Comparison of ENCODE assay signal across 8 mouse cellular contexts in the genomic region with DNA sequence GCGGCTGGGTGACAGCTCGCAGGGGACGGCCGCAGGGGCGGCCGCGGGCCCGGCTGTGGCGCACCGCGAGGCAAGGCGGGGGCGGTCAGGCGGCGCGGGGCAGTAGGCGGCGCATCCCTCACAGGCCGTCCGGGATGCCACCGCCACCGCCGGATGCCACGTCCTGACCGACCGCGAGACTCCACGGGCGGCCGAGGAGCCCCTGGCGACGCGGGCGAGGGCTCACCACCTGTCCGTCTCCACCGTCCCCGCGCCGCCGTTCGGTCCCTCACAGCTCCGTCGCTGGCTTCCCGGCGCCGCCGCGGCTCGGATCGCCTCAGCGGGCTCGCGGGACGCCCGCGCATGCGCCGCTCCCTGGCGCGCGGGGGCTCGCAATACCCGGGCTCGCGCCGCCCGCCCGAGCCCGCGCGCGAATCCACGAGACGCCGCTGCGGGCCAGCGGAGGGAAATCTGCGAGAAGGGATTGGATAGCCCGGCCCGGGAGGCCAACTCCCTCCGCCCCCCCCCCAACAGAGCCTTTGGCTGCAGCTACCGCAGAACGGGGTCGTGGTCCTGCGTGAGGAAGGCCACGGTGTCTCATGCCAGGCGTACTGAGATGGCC. TPM values are rescaled to one million over a fixed set of nuclear protein-coding genes. Genes with fewer than 3 reads are reported as not detected.
A peak's percentile ranks its signal among the peaks of the same experiment; 100 is the strongest.
DNase-seq lines count a peak whose midpoint lies in the region; ATAC-seq and TF ChIP-seq lines count a peak whose summit lies in the region.

Gene Dock3 (minus strand): TSS at position 371 of the 601 bp plus-strand sequence.

- H3K36me3 ChIP-seq in hindbrain, embryonic 14.5 days (replicated peaks; ENCODE audit: control insufficient read depth, insufficient read depth): no peaks in the 10 kb centered on the region
- no peaks in the 10 kb centered on the region for H3K36me3 ChIP-seq in small intestine, adult 2 months (ENCODE audit: control insufficient read depth, insufficient read depth, low read length)

- peak; percentile 95 for DNase-seq in heart, adult 11 months
- no peak for DNase-seq in heart, postnatal 25 days (ENCODE audit: low spot score)
- DNase-seq in cerebellum, postnatal 10 days: peak; percentile 89 to 91
- peak; percentile 57 to 72 for DNase-seq in frontal cortex, postnatal 14 days (ENCODE audit: low spot score in 2 of 2)
- DNase-seq in hindbrain, embryonic 14.5 days (ENCODE audit: low spot score): peak; percentile 91
- DNase-seq in left cerebral cortex, postnatal 14 days (ENCODE audit: low spot score in 2 of 2): peak; percentile 79 to 84

- under 1% methylated on average over 70 of the region's 87 CpGs for WGBS in hindbrain, embryonic 14.5 days
- under 1% methylated on average over 85 of the region's 87 CpGs for WGBS in small intestine, adult 2 months

- no peaks in the 10 kb centered on the region for H3K9me3 ChIP-seq in hindbrain, embryonic 14.5 days (ENCODE audit: control insufficient read depth, low read length)

- intact Hi-C loops in heart, postnatal 25 days (cut with DNase I): no loop called here
- intact Hi-C loops in left cerebral cortex, postnatal 14 days (cut with DNase I): loop anchor here (10.0 kb wide), 1 partner anchor 227 kb away; no protein-coding TSS in a partner anchor

- H3K4me3 ChIP-seq in hindbrain, embryonic 14.5 days (replicated peaks; ENCODE audit: low read length): peak within 1 kb of the TSS; percentile 82
- H3K4me3 ChIP-seq in small intestine, adult 2 months (ENCODE audit: low read depth, low read length): peak within 1 kb of the TSS; percentile 67

- peak within 1 kb of the TSS; percentile 98 for H3K9ac ChIP-seq in hindbrain, embryonic 14.5 days

- no peak for TF ChIP-seq CTCF in small intestine, adult 2 months (IDR thresholded peaks at IDR 0.05; ENCODE audit: extremely low read depth, insufficient read length, insufficient replicate concordance, low read depth, low read length)

- peaks cover 15% of the 10 kb centered on the region for H3K4me1 ChIP-seq in hindbrain, embryonic 14.5 days (replicated peaks; ENCODE audit: control insufficient read depth, insufficient read depth, low read length)
- H3K4me1 ChIP-seq in small intestine, adult 2 months (ENCODE audit: control insufficient read depth, insufficient read depth, insufficient read length, low read length): no peaks in the 10 kb centered on the region

- H3K27me3 ChIP-seq in hindbrain, embryonic 14.5 days (ENCODE audit: control insufficient read depth, insufficient read depth, low read length): peaks cover 37% of the 10 kb centered on the region
- H3K27me3 ChIP-seq in small intestine, adult 2 months (ENCODE audit: control insufficient read depth, insufficient read depth, low read length): peaks cover 41% of the 10 kb centered on the region

- peak; percentile 91 for ATAC-seq in hindbrain, embryonic 14.5 days (ENCODE audit: low FRiP score)
- ATAC-seq in megakaryocyte progenitor cell, adult 5-6 weeks (replicated peaks; ENCODE audit: poor library complexity): peak; percentile 44; the same call in 1 of the 2 replicates

- no peak for TF ChIP-seq POLR2A in small intestine, adult 2 months (IDR thresholded peaks at IDR 0.05; ENCODE audit: low read depth, low read length)

- peak within 1 kb of the TSS; percentile 96 for H3K27ac ChIP-seq in hindbrain, embryonic 14.5 days
- no peak within 1 kb of the TSS for H3K27ac ChIP-seq in small intestine, adult 2 months (ENCODE audit: insufficient read depth, low read depth, low read length)

- peak within 1 kb of the TSS; percentile 56 for H3K4me2 ChIP-seq in hindbrain, embryonic 14.5 days (replicated peaks)

RNA-seq across cellular contexts. Expression of gene Dock3, which starts in this region (rescaled TPM):
- 1 to 10 TPM; 2.7 to 3.5 TPM for total RNA-seq in heart, postnatal 25 days (2021)
- 25.7 and 27.9 TPM in 2 replicates for polyA plus RNA-seq in hindbrain, embryonic 14.5 days (2014; fragmentation: Nextera tagmentation; extraction: Ambion mirVana)
- 100 to 1,000 TPM; 165 to 173 TPM for total RNA-seq in left cerebral cortex, postnatal 14 days (2021)
- total RNA-seq in megakaryocyte progenitor cell, adult 5-6 weeks (2015): 1.2 TPM in 1 of 2 replicates, not detected in the other
- total RNA-seq in megakaryocyte progenitor cell, adult 5-6 weeks (2017): not detected in 2 replicates
- 0.57 and 3.1 TPM in 2 replicates for polyA plus RNA-seq in small intestine, adult 2 months (2012; rRNA removed)

Comparison
In these comparisons a context has a peak if more than half of its experiments do, and no peak if none do; other contexts are left out.
1. RNA of gene Dock3 (total RNA-seq): 165 to 173 TPM in left cerebral cortex, postnatal 14 days; 2.7 to 3.5 TPM in heart, postnatal 25 days and 1.2 TPM in megakaryocyte progenitor cell, adult 5-6 weeks; every median in the first group is over 10 times any median in the second.